Mouse (Mus musculus): Measurements from ENCODE around the gene Ppcdc.

DNA sequence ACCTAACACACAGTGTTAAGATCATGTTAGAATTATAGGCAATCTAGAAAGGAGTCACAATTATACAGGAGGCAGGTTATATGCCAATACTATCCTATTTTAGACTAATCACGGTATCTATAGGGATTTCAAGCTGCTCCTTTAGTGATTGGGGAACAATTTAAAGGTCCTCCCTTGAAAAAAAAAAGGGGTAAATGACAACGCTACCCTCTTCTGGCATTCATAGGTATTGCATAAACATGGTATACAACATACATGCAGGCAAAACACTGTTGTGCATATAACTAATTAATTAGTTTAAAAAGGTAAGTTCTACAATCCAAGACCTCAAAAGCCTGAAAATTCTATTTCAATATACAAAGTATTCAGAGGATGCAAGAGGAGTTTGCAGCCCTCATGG lies 88.6 kb downstream of the Ppcdc start:
- TF ChIP-seq POLR2A (IDR thresholded peaks at IDR 0.05; ENCODE audit: borderline replicate concordance, extremely low read depth, low read depth, low read length) (no peak), CTCF (IDR thresholded peaks at IDR 0.05; ENCODE audit: insufficient read depth, low read length) (no peak)

Data from lung, adult 2 months (tissue).